Mouse (Mus musculus): ENCODE data around the gene Pld3.

DNA sequence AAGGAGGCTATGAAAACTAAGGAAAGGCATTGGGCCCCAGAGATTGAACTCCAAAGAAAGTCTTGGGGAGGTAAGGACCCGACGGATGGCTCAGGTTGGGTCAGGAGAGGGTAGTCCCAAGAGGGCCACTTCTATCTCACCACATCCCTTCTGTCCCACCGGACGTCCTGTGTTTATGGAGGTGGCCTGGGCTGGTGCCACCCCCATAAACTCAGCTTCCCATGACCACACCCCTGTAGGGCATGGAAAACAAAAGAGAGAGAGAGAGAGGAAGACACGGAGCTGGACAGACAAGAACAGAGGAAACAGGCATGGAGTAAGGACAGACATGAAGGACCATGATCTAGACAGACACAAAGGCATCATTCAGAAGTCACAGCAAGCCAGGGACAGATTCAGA is 59.6 kb downstream of the Pld3 start:
- TF ChIP-seq CTCF (IDR thresholded peaks at IDR 0.05; ENCODE audit: borderline replicate concordance, insufficient read depth, low read length), result no peak
- TF ChIP-seq POLR2A (IDR thresholded peaks at IDR 0.05; ENCODE audit: low read depth, low read length), result no peak
